Mouse (Mus musculus) right cerebral cortex, postnatal 36 days (tissue): ENCODE results near the gene Fbxo2.

Experiments used
- DNase-seq, 2 experiments: peaks; one replicate each; pipeline ENCODE4 v3.0.0; 2022; ENCODE audit warnings: low spot score in 2 of 2, mixed read lengths in 1 of 2

Fbxo2 gene

DNA sequence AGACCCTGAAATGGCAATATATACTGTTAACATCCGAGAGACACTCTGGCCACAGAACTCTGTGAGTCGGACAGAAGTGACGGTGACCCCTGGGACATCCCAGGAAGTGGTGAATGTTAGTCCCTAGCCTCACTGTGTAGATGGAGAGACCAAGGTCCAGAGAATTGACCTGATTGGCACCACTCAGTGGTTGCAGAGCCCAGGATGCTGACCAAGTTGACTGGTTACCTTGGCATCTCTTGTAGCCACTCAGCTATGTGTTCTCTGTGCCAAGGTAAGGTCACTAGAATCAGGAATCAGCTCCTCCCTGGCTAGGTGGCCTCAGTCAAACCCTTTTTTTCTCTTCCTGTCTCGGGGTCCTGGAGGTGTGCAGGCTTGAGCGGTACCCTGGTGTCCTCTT lies 16.7 kb upstream of the Fbxo2 start:
- DNase-seq, result no peak

GRCm38 (mm10) chr4:148147714-148148113 lies 12.7 kb upstream of the Fbxo2 start:
- no peak for DNase-seq

DNA sequence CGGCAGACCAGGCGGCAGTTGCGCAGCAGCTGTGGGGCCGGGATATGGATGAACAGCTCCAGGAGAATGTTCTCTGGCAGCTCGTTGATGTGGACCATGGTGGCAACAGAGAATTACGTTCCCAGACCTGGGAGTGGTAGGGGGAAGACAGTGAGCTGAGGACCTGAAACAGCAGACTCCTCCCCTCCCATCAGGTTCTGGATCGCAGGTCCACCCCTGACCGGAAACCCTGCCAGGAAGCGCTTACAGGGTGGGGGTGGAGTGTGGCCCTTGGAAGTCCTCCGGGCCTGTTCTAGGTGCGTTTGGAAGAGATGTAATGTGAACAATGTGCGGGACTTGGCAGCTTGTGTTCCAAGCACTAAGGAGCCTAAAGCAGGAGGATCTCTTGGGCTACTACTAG lies 10.9 kb upstream of the Fbxo2 start:
- DNase-seq, result no peak

DNA sequence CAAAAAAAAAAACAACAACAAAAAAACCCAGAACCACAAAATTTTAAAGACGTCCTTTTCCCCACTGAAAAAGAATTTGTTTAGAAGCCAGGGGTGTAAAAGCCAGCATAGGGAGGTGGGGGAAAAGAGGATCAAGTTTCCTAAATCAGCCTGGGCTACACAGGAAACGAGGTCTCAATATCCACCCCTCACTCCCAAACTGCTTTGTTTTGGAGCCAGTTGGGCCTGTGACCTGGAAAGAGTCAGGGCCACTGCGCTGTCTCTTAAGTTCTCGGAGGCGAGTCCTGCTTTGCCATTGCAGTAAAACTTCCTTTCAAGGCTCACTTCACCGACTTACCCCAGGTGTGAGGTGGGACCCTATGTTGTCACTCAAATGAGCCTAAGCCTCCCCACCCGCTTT lies 10.2 kb upstream of the Fbxo2 start:
- no peak for DNase-seq

GRCm38 (mm10) chr4:148150953-148151266 lies 9.5 kb upstream of the Fbxo2 start:
- DNase-seq, result no peak

GRCm38 (mm10) chr4:148151267-148152168 lies 8.9 kb upstream of the Fbxo2 start, which contains the start of gene Fbxo6:
Gene Fbxo6, minus strand, starts transcription at chr4:148152140.
- peak; percentile 79 to 85 for DNase-seq

DNA sequence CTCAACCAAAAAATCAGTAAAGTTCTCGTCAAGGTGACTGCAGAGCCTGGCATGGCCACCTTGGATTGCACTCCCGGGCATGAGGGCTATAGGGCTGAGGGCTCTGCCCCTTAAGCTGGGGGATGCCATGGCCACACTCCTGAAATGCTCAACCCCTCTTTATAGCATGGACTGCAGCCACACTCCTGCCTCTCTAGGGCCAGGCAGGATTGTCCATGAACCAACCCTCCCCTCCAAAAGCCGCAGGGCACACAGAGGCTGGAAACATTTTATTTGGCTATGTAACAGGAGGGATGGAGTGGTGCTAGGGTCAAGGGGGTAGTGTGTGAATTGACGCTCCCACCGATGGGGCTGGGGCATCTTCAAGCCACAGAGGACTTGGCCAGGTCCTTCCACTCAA lies 7.9 kb upstream of the Fbxo2 start:
- DNase-seq, result no peak

GRCm38 (mm10) chr4:148154006-148154405 lies 6.4 kb upstream of the Fbxo2 start:
- DNase-seq, result no peak

DNA sequence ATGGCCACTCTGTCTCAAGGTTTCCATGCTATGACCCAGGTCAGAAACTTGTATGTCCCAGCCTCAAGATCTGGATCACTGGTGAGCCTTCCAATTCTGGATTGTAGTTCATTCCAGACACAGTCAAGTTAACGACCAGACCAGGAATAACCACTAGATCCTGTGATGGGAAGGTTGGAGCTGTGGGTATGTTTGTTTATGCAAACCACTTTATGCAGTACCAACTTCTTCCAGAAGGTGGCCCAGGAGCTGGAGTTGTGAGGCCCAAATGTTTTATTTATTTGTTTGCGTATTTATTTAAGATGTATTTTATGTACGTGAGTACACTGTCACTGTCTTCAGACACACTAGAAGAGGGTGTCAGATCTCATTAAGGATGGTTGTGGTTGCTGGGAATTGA lies 5.4 kb upstream of the Fbxo2 start:
- DNase-seq, result no peak

DNA sequence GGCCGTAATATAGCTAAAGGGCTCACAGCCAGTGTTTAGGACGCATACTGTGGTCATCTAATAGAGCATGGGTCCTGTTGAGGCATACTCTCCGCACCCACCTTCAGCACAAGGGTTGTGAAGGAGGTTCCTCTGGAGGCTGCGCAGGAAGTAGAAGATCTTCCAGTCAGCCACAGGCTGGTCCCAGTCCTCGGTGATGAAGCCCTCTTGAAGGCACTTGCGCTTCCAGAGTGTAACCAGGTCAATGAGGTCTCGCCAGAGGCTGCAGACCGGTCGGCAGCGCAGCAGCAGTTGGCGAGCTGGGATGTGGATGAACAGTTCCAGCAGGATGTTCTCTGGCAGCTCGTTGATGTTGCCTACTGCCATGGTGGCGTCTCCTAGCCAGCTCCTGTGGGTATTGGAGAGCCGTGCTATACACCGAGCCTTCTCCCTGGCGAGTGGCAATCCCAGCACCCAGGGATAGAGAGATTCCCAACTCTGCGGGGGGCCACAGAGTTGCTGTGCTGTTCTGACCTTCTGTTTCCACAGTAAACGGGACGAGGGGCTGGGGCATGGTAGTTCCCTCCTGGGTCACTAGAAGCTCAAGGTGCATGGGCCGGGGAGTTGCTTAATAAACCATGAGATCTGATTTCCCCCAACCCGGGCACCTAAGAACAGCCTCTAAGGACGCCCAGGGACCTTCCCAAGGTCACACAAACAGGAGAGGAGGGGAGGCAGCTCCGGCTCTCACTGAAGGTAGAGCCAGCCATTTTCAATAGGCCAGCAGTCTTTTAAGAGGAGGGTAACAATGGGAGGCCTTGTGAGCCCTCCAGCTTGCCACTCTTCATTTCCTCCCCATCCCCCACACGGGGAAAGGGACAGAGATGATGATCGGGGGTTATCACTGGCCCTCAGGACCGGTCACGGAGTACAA lies 1.7 kb upstream of the Fbxo2 start:
- no peak for DNase-seq

GRCm38 (mm10) chr4:148159544-148160435 lies 631 bp upstream of the Fbxo2 start:
- peak; percentile 99 for DNase-seq

DNA sequence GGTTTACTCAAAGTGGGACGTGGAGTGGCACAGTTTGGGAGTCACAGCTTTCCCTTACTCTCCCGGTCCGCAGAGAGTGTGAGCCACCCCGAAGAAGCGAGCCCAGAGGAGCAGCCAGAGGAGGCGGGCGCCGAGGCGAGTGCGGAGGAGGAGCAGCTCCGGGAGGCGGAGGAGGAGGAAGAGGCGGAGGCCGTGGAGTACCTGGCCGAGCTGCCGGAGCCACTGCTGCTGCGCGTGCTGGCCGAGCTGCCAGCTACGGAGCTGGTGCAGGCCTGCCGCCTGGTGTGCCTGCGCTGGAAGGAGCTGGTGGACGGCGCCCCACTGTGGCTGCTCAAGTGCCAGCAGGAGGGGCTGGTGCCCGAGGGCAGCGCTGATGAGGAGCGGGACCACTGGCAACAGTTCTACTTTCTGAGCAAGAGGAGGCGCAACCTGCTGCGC lies 3.6 kb downstream of the Fbxo2 start:
- DNase-seq, result peak; percentile 75 to 76

- no peak for DNase-seq
Observed at GRCm38 (mm10) chr4:148164461-148164860, 4.0 kb downstream of the Fbxo2 start.

GRCm38 (mm10) chr4:148165551-148165950 lies 5.1 kb downstream of the Fbxo2 start:
- no peak for DNase-seq

- DNase-seq, result peak; percentile 75 to 80
Observed at GRCm38 (mm10) chr4:148166431-148166830, 6.0 kb downstream of the Fbxo2 start.

GRCm38 (mm10) chr4:148166986-148167385 lies 6.6 kb downstream of the Fbxo2 start:
- DNase-seq, result peak in 1 of 2 experiments; percentile 57

DNA sequence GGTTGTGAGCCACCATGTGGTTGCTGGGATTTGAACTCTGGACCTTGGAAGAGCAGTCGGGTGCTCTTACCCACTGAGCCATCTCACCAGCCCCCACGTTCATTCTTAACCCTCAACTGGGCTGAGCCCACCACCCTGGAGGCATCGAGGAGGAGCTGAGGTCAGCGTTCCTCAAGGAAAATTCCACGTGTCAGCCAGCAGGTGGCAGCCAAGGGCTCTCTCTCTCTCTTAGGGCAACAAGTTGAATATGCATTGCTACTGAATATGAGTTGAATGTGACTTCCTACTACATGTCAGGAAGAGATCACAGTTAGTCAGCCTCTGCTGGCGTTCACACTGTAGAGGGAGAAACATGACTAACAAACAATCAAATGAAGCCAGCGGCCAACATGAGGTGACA lies 7.9 kb downstream of the Fbxo2 start:
- no peak for DNase-seq

DNA sequence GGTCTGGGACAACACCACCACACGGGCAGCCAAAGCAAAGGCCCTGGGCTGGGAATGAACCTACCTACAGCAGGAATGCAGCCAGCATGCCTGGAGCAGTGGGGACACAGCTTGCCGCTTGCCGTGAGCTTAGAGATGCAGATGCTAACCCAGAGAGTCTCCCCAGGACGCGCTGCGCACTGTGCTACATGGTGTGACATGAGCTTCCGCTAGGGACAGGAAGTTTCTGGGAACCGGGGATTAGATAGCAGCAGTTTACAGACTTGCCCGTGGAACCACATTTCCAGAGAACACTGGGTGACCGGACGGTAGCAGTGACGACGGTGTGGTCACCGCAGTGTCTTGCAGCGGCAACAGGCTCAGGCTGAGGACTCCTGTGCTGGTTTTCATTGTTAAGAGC lies 9.2 kb downstream of the Fbxo2 start:
- DNase-seq, result no peak

- DNase-seq, result no peak
Observed at GRCm38 (mm10) chr4:148170842-148171241, 10.4 kb downstream of the Fbxo2 start.

- no peak for DNase-seq
Observed at GRCm38 (mm10) chr4:148171261-148171660, 10.8 kb downstream of the Fbxo2 start.

- peak; percentile 67 to 77 for DNase-seq
Observed at GRCm38 (mm10) chr4:148173811-148174494, 13.5 kb downstream of the Fbxo2 start.
